Mouse (Mus musculus): Measurements from ENCODE around the gene 4930522H14Rik. TPM values are rescaled to one million over a fixed set of nuclear protein-coding genes. Genes with fewer than 3 reads are reported as not detected.
A peak's percentile ranks its signal among the peaks of the same experiment; 100 is the strongest.

Gene 4930522H14Rik
- polyA plus RNA-seq, 1 experiment from 2014 or later: not detected

- DNase-seq (ENCODE audit: low spot score) (no peak), ATAC-seq (replicated peaks; ENCODE audit: low FRiP score) (no peak)
- 87% methylated on average over 1 of the region's 1 CpGs for WGBS
- Histone ChIP-seq H3K9me3 (ENCODE audit: control insufficient read depth, low read length) (no peaks in the 10 kb centered on the region), H3K4me3 (ENCODE audit: low read depth, low read length) (no peak overlapping the region), H3K27ac (ENCODE audit: low read depth, low read length) (no peak overlapping the region), H3K4me2 (no peak overlapping the region), H3K9ac (ENCODE audit: low read depth, low read length) (no peak overlapping the region), H3K36me3 (ENCODE audit: control insufficient read depth, insufficient read depth, low read length) (no peaks in the 10 kb centered on the region), H3K27me3 (replicated peaks; ENCODE audit: control insufficient read depth, insufficient read depth, low read length) (no peaks in the 10 kb centered on the region), H3K4me1 (replicated peaks; ENCODE audit: control insufficient read depth, insufficient read depth, low read length) (no peaks in the 10 kb centered on the region)
Observed at GRCm38 (mm10) chr4:109482701-109483100, 48.4 kb downstream of the 4930522H14Rik start.

GRCm38 (mm10) chr4:109481424-109481823 is 49.7 kb downstream of the 4930522H14Rik start:
- ATAC-seq (replicated peaks; ENCODE audit: low FRiP score) (no peak), DNase-seq (ENCODE audit: low spot score) (no peak)
- H3K4me3 ChIP-seq (ENCODE audit: low read depth, low read length): no peak overlapping the region
- H3K4me1 ChIP-seq (replicated peaks; ENCODE audit: control insufficient read depth, insufficient read depth, low read length): no peaks in the 10 kb centered on the region
- no peak overlapping the region for H3K4me2 ChIP-seq
- no peaks in the 10 kb centered on the region for H3K9me3 ChIP-seq (ENCODE audit: control insufficient read depth, low read length)
- 73% methylated on average over 2 of the region's 2 CpGs for WGBS
- no peak overlapping the region for H3K27ac ChIP-seq (ENCODE audit: low read depth, low read length)
- H3K27me3 ChIP-seq (replicated peaks; ENCODE audit: control insufficient read depth, insufficient read depth, low read length): no peaks in the 10 kb centered on the region
- H3K36me3 ChIP-seq (ENCODE audit: control insufficient read depth, insufficient read depth, low read length): no peaks in the 10 kb centered on the region
- no peak overlapping the region for H3K9ac ChIP-seq (ENCODE audit: low read depth, low read length)

- no peak overlapping the region for H3K9ac ChIP-seq (ENCODE audit: low read depth, low read length)
- no peak overlapping the region for H3K27ac ChIP-seq (ENCODE audit: low read depth, low read length)
- H3K36me3 ChIP-seq (ENCODE audit: control insufficient read depth, insufficient read depth, low read length): no peaks in the 10 kb centered on the region
- H3K4me2 ChIP-seq: no peak overlapping the region
- H3K4me3 ChIP-seq (ENCODE audit: low read depth, low read length): no peak overlapping the region
- ATAC-seq (replicated peaks; ENCODE audit: low FRiP score) (no peak), DNase-seq (ENCODE audit: low spot score) (no peak)
- no peaks in the 10 kb centered on the region for H3K9me3 ChIP-seq (ENCODE audit: control insufficient read depth, low read length)
- 79% methylated on average over 3 of the region's 3 CpGs for WGBS
- H3K4me1 ChIP-seq (replicated peaks; ENCODE audit: control insufficient read depth, insufficient read depth, low read length): peaks cover 7% of the 10 kb centered on the region
- no peaks in the 10 kb centered on the region for H3K27me3 ChIP-seq (replicated peaks; ENCODE audit: control insufficient read depth, insufficient read depth, low read length)
Observed at GRCm38 (mm10) chr4:109477454-109477853, 53.6 kb downstream of the 4930522H14Rik start.

GRCm38 (mm10) chr4:109476554-109477014 is 54.5 kb downstream of the 4930522H14Rik start:
- H3K4me3 ChIP-seq (ENCODE audit: low read depth, low read length): peak overlapping the region; percentile 95
- peaks cover 7% of the 10 kb centered on the region for H3K4me1 ChIP-seq (replicated peaks; ENCODE audit: control insufficient read depth, insufficient read depth, low read length)
- WGBS: under 1% methylated on average over 30 of the region's 39 CpGs
- peak overlapping the region; percentile 98 for H3K9ac ChIP-seq (ENCODE audit: low read depth, low read length)
- peak overlapping the region; percentile 73 for H3K4me2 ChIP-seq
- 0 out of 2 replicates have a peak, but pooled peaks cover 5% of the 10 kb centered on the region for H3K36me3 ChIP-seq (ENCODE audit: control insufficient read depth, insufficient read depth, low read length)
- H3K27ac ChIP-seq (ENCODE audit: low read depth, low read length): peak overlapping the region; percentile 96
- H3K9me3 ChIP-seq (ENCODE audit: control insufficient read depth, low read length): no peaks in the 10 kb centered on the region
- DNase-seq (ENCODE audit: low spot score) (peak; percentile 92), ATAC-seq (replicated peaks; ENCODE audit: low FRiP score) (peak; percentile 97)
- H3K27me3 ChIP-seq (replicated peaks; ENCODE audit: control insufficient read depth, insufficient read depth, low read length): no peaks in the 10 kb centered on the region

GRCm38 (mm10) chr4:109475577-109476553 is 55.2 kb downstream of the 4930522H14Rik start:
- DNase-seq (ENCODE audit: low spot score) (peak; percentile 75), ATAC-seq (replicated peaks; ENCODE audit: low FRiP score) (peak; percentile 80)
- H3K27ac ChIP-seq (ENCODE audit: low read depth, low read length): peak overlapping the region; percentile 96
- H3K4me1 ChIP-seq (replicated peaks; ENCODE audit: control insufficient read depth, insufficient read depth, low read length): peaks cover 7% of the 10 kb centered on the region
- 0 out of 2 replicates have a peak, but pooled peaks cover 5% of the 10 kb centered on the region for H3K36me3 ChIP-seq (ENCODE audit: control insufficient read depth, insufficient read depth, low read length)
- under 1% methylated on average over 51 of the region's 68 CpGs for WGBS
- peak overlapping the region; percentile 98 for H3K9ac ChIP-seq (ENCODE audit: low read depth, low read length)
- H3K9me3 ChIP-seq (ENCODE audit: control insufficient read depth, low read length): no peaks in the 10 kb centered on the region
- peak overlapping the region; percentile 95 for H3K4me3 ChIP-seq (ENCODE audit: low read depth, low read length)
- no peaks in the 10 kb centered on the region for H3K27me3 ChIP-seq (replicated peaks; ENCODE audit: control insufficient read depth, insufficient read depth, low read length)
- H3K4me2 ChIP-seq: peak overlapping the region; percentile 73

- Histone ChIP-seq H3K27ac (ENCODE audit: low read depth, low read length) (no peak overlapping the region), H3K4me2 (peak overlapping the region; percentile 73), H3K27me3 (replicated peaks; ENCODE audit: control insufficient read depth, insufficient read depth, low read length) (no peaks in the 10 kb centered on the region), H3K4me3 (ENCODE audit: low read depth, low read length) (peak overlapping the region; percentile 95), H3K36me3 (ENCODE audit: control insufficient read depth, insufficient read depth, low read length) (0 out of 2 replicates have a peak, but pooled peaks cover 5% of the 10 kb centered on the region), H3K9ac (ENCODE audit: low read depth, low read length) (peak overlapping the region; percentile 4; the same call in 1 of the 2 replicates), H3K9me3 (ENCODE audit: control insufficient read depth, low read length) (no peaks in the 10 kb centered on the region), H3K4me1 (replicated peaks; ENCODE audit: control insufficient read depth, insufficient read depth, low read length) (peaks cover 7% of the 10 kb centered on the region)
- WGBS: 54% methylated on average over 2 of the region's 2 CpGs
- DNase-seq (ENCODE audit: low spot score): no peak
- ATAC-seq (replicated peaks; ENCODE audit: low FRiP score): no peak
Observed at GRCm38 (mm10) chr4:109475078-109475477, 56.0 kb downstream of the 4930522H14Rik start.

GRCm38 (mm10) chr4:109472566-109472965 is 58.5 kb downstream of the 4930522H14Rik start:
- Histone ChIP-seq H3K36me3 (ENCODE audit: control insufficient read depth, insufficient read depth, low read length) (0 out of 2 replicates have a peak, but pooled peaks cover 5% of the 10 kb centered on the region), H3K4me1 (replicated peaks; ENCODE audit: control insufficient read depth, insufficient read depth, low read length) (peaks cover 9% of the 10 kb centered on the region), H3K9me3 (ENCODE audit: control insufficient read depth, low read length) (no peaks in the 10 kb centered on the region), H3K27ac (ENCODE audit: low read depth, low read length) (no peak overlapping the region), H3K9ac (ENCODE audit: low read depth, low read length) (no peak overlapping the region), H3K4me3 (ENCODE audit: low read depth, low read length) (no peak overlapping the region), H3K27me3 (replicated peaks; ENCODE audit: control insufficient read depth, insufficient read depth, low read length) (no peaks in the 10 kb centered on the region), H3K4me2 (no peak overlapping the region)
- no peak for ATAC-seq (replicated peaks; ENCODE audit: low FRiP score)
- no peak for DNase-seq (ENCODE audit: low spot score)
- 75% methylated on average over 3 of the region's 3 CpGs for WGBS

- Histone ChIP-seq H3K27ac (ENCODE audit: low read depth, low read length) (no peak overlapping the region), H3K9me3 (ENCODE audit: control insufficient read depth, low read length) (no peaks in the 10 kb centered on the region), H3K36me3 (ENCODE audit: control insufficient read depth, insufficient read depth, low read length) (0 out of 2 replicates have a peak, but pooled peaks cover 5% of the 10 kb centered on the region), H3K4me2 (no peak overlapping the region), H3K9ac (ENCODE audit: low read depth, low read length) (no peak overlapping the region), H3K4me3 (ENCODE audit: low read depth, low read length) (no peak overlapping the region), H3K27me3 (replicated peaks; ENCODE audit: control insufficient read depth, insufficient read depth, low read length) (no peaks in the 10 kb centered on the region), H3K4me1 (replicated peaks; ENCODE audit: control insufficient read depth, insufficient read depth, low read length) (peaks cover 9% of the 10 kb centered on the region)
- no peak for ATAC-seq (replicated peaks; ENCODE audit: low FRiP score)
- no peak for DNase-seq (ENCODE audit: low spot score)
Observed at GRCm38 (mm10) chr4:109471606-109472005, 59.5 kb downstream of the 4930522H14Rik start.
